Mouse (Mus musculus): ENCODE data around the gene Hoxd9.

Gene Hoxd9

GRCm38 (mm10) chr2:74683471-74683951 is 14.0 kb upstream of the Hoxd9 start:
- no peak for DNase-seq (ENCODE audit: low spot score in 2 of 2)

GRCm38 (mm10) chr2:74684106-74684505 is 13.4 kb upstream of the Hoxd9 start:
- no peak for DNase-seq (ENCODE audit: low spot score in 2 of 2)

GRCm38 (mm10) chr2:74685059-74685603 is 12.4 kb upstream of the Hoxd9 start:
- DNase-seq (ENCODE audit: low spot score in 2 of 2) = no peak

- no peak for DNase-seq (ENCODE audit: low spot score in 2 of 2)
Measured at GRCm38 (mm10) chr2:74686301-74686987, 11.1 kb upstream of the Hoxd9 start.

GRCm38 (mm10) chr2:74686988-74687697 is 10.4 kb upstream of the Hoxd9 start:
- no peak for DNase-seq (ENCODE audit: low spot score in 2 of 2)

- no peak for DNase-seq (ENCODE audit: low spot score in 2 of 2)
Measured at GRCm38 (mm10) chr2:74687698-74688555, 9.6 kb upstream of the Hoxd9 start.

GRCm38 (mm10) chr2:74688795-74689573 is 8.5 kb upstream of the Hoxd9 start:
- no peak for DNase-seq (ENCODE audit: low spot score in 2 of 2)

GRCm38 (mm10) chr2:74689574-74690337 is 7.8 kb upstream of the Hoxd9 start:
- DNase-seq (ENCODE audit: low spot score in 2 of 2) = no peak

- DNase-seq (ENCODE audit: low spot score in 2 of 2) = no peak
Measured at GRCm38 (mm10) chr2:74690338-74690716, 7.2 kb upstream of the Hoxd9 start.

GRCm38 (mm10) chr2:74691022-74691951 is 6.2 kb upstream of the Hoxd9 start, which contains the start of gene Hoxd10:
Gene Hoxd10 (plus strand): TSS chr2:74691924.
- no peak for DNase-seq (ENCODE audit: low spot score in 2 of 2)

- no peak for DNase-seq (ENCODE audit: low spot score in 2 of 2)
Measured at GRCm38 (mm10) chr2:74691995-74692807, 5.3 kb upstream of the Hoxd9 start.

- DNase-seq (ENCODE audit: low spot score in 2 of 2) = no peak
Measured at GRCm38 (mm10) chr2:74692808-74693431, 4.6 kb upstream of the Hoxd9 start.

- DNase-seq (ENCODE audit: low spot score in 2 of 2) = no peak
Measured at GRCm38 (mm10) chr2:74693432-74693827, 4.1 kb upstream of the Hoxd9 start.

- DNase-seq (ENCODE audit: low spot score in 2 of 2) = no peak
Measured at GRCm38 (mm10) chr2:74694066-74694465, 3.5 kb upstream of the Hoxd9 start.

- DNase-seq (ENCODE audit: low spot score in 2 of 2) = no peak
Measured at GRCm38 (mm10) chr2:74695383-74695782, 2.1 kb upstream of the Hoxd9 start.

- DNase-seq (ENCODE audit: low spot score in 2 of 2) = no peak
Measured at GRCm38 (mm10) chr2:74695813-74696430, 1.6 kb upstream of the Hoxd9 start.
